Mouse (Mus musculus) heart, postnatal 0 days (tissue): Measurements from ENCODE around the gene Frat1.

Experiments
- CTCF ChIP-seq: IDR thresholded peaks from 2 replicates; pipeline ENCODE4 v1.5.1; 2016; ENCODE audit warnings: antibody characterized with exemption, control low read depth, low read depth
- EP300 ChIP-seq: IDR thresholded peaks from 2 replicates; pipeline ENCODE4 v1.6.1; 2016; ENCODE audit warnings: antibody characterized with exemption, low read depth

GRCm38 (mm10) chr19:41826529-41826928, 3.2 kb upstream of the Frat1 start:
- TF ChIP-seq CTCF: no peak
- TF ChIP-seq EP300: no peak
